ENCODE assay signal across 8 mouse cellular contexts in genomic region chr15:98636517-98636916, GRCm38 (mm10). TPM values are rescaled to one million over a fixed set of nuclear protein-coding genes. Genes with fewer than 3 reads are reported as not detected.
A peak's percentile ranks its signal among the peaks of the same experiment; 100 is the strongest.
DNase-seq lines count a peak whose midpoint lies in the region; ATAC-seq and TF ChIP-seq lines count a peak whose summit lies in the region.

No protein-coding gene starts in this region.

- no peak for TF ChIP-seq POLR2A in thymus, adult 2 months (IDR thresholded peaks at IDR 0.05; ENCODE audit: control insufficient read depth, extremely low read depth, insufficient read depth, low read length, poor library complexity)

- H3K27ac ChIP-seq in heart, embryonic 13.5 days (replicated peaks), result no peak overlapping the region
- H3K27ac ChIP-seq in embryonic facial prominence, embryonic 10.5 days (replicated peaks), result no peak overlapping the region
- H3K27ac ChIP-seq in hindbrain, embryonic 12.5 days, result no peak overlapping the region
- peak overlapping the region; percentile 97 for H3K27ac ChIP-seq in midbrain, embryonic 12.5 days (replicated peaks)
- no peak overlapping the region for H3K27ac ChIP-seq in thymus, adult 2 months (ENCODE audit: control insufficient read depth, insufficient read depth, low read length)

- peaks cover 10% of the 10 kb centered on the region for H3K36me3 ChIP-seq in heart, embryonic 13.5 days
- peaks cover 28% of the 10 kb centered on the region for H3K36me3 ChIP-seq in embryonic facial prominence, embryonic 10.5 days (replicated peaks)
- H3K36me3 ChIP-seq in hindbrain, embryonic 12.5 days, result peaks cover 26% of the 10 kb centered on the region
- peaks cover 22% of the 10 kb centered on the region for H3K36me3 ChIP-seq in midbrain, embryonic 12.5 days
- H3K36me3 ChIP-seq in thymus, adult 2 months (ENCODE audit: control insufficient read depth, insufficient read depth, low read length), result no peaks in the 10 kb centered on the region

- H3K4me2 ChIP-seq in heart, embryonic 13.5 days, result peak overlapping the region; percentile 93; the same call in 1 of the 2 replicates
- peak overlapping the region; percentile 88 for H3K4me2 ChIP-seq in hindbrain, embryonic 12.5 days (replicated peaks)
- peak overlapping the region; percentile 86 for H3K4me2 ChIP-seq in midbrain, embryonic 12.5 days (replicated peaks)

- H3K27me3 ChIP-seq in heart, embryonic 13.5 days (replicated peaks), result peaks cover 66% of the 10 kb centered on the region
- peaks cover 61% of the 10 kb centered on the region for H3K27me3 ChIP-seq in embryonic facial prominence, embryonic 10.5 days (replicated peaks; ENCODE audit: low read depth, poor library complexity, severe bottlenecking)
- peaks cover 20% of the 10 kb centered on the region for H3K27me3 ChIP-seq in hindbrain, embryonic 12.5 days
- peaks cover 31% of the 10 kb centered on the region for H3K27me3 ChIP-seq in midbrain, embryonic 12.5 days
- peaks cover 10% of the 10 kb centered on the region; the same call in 1 of the 2 replicates for H3K27me3 ChIP-seq in thymus, adult 2 months (ENCODE audit: control insufficient read depth, insufficient read depth, low read length)

- no peak for ATAC-seq in heart, embryonic 13.5 days (ENCODE audit: extremely low read depth, insufficient number of reproducible peaks, low FRiP score, low TSS enrichment)
- no peak for ATAC-seq in hindbrain, embryonic 12.5 days (ENCODE audit: low FRiP score)
- no peak for ATAC-seq in midbrain, embryonic 12.5 days (ENCODE audit: low FRiP score, low read depth)

- H3K9me3 ChIP-seq in heart, embryonic 13.5 days, result no peaks in the 10 kb centered on the region
- H3K9me3 ChIP-seq in embryonic facial prominence, embryonic 10.5 days, result no peaks in the 10 kb centered on the region
- H3K9me3 ChIP-seq in hindbrain, embryonic 12.5 days (replicated peaks), result no peaks in the 10 kb centered on the region
- no peaks in the 10 kb centered on the region for H3K9me3 ChIP-seq in midbrain, embryonic 12.5 days

- H3K4me3 ChIP-seq in heart, embryonic 13.5 days, result no peak overlapping the region
- H3K4me3 ChIP-seq in embryonic facial prominence, embryonic 10.5 days, result peak overlapping the region; percentile 89; the same call in 1 of the 2 replicates
- peak overlapping the region; percentile 83 for H3K4me3 ChIP-seq in hindbrain, embryonic 12.5 days
- peak overlapping the region; percentile 78 for H3K4me3 ChIP-seq in midbrain, embryonic 12.5 days
- no peak overlapping the region for H3K4me3 ChIP-seq in thymus, adult 2 months (ENCODE audit: control insufficient read depth, insufficient read depth, low read length)

- TF ChIP-seq CTCF in thymus, adult 2 months (IDR thresholded peaks at IDR 0.05; ENCODE audit: borderline replicate concordance, control insufficient read depth, extremely low read depth, insufficient read depth, low read length, poor library complexity), result no peak

- DNase-seq in heart, adult 9 months (ENCODE audit: low spot score in 2 of 2), result no peak
- DNase-seq in embryonic facial prominence, embryonic 10.5 days (ENCODE audit: low spot score), result no peak
- no peak for DNase-seq in urinary bladder, postnatal 4 days (ENCODE audit: low spot score in 2 of 2)
- DNase-seq in adrenal gland, adult 2 months, result no peak
- no peak for DNase-seq in thymus, adult 2 months

- peaks cover 46% of the 10 kb centered on the region for H3K4me1 ChIP-seq in heart, embryonic 13.5 days
- peaks cover 69% of the 10 kb centered on the region for H3K4me1 ChIP-seq in embryonic facial prominence, embryonic 10.5 days
- peaks cover 52% of the 10 kb centered on the region for H3K4me1 ChIP-seq in hindbrain, embryonic 12.5 days
- peaks cover 56% of the 10 kb centered on the region for H3K4me1 ChIP-seq in midbrain, embryonic 12.5 days
- peaks cover 20% of the 10 kb centered on the region for H3K4me1 ChIP-seq in thymus, adult 2 months (replicated peaks; ENCODE audit: control insufficient read depth, insufficient read depth, low read length)

- 47% methylated on average over 5 of the region's 5 CpGs for WGBS in heart, embryonic 13.5 days
- WGBS in embryonic facial prominence, embryonic 10.5 days, result 35% methylated on average over 5 of the region's 5 CpGs
- WGBS in hindbrain, embryonic 12.5 days, result 49% methylated on average over 5 of the region's 5 CpGs
- WGBS in midbrain, embryonic 12.5 days, result 46% methylated on average over 5 of the region's 5 CpGs
- WGBS in thymus, adult 2 months, result 69% methylated on average over 5 of the region's 5 CpGs

- peak overlapping the region; percentile 85 for H3K9ac ChIP-seq in heart, embryonic 13.5 days
- peak overlapping the region; percentile 94 for H3K9ac ChIP-seq in hindbrain, embryonic 12.5 days
- H3K9ac ChIP-seq in midbrain, embryonic 12.5 days (replicated peaks), result peak overlapping the region; percentile 90

RNA-seq across cellular contexts. Expression of gene Cacnb3, which starts 5.9 kb away (rescaled TPM):
- polyA plus RNA-seq in heart, embryonic 13.5 days (2015; fragmentation: Nextera tagmentation; extraction: Ambion mirVana), result 9.5 and 10.8 TPM in 2 replicates
- polyA plus RNA-seq in embryonic facial prominence, embryonic 10.5 days (2016; fragmentation: Nextera tagmentation; extraction: Ambion mirVana), result 32.3 and 37.0 TPM in 2 replicates
- polyA plus RNA-seq in hindbrain, embryonic 12.5 days (2016; fragmentation: Nextera tagmentation; extraction: Ambion mirVana), result 110 and 113 TPM in 2 replicates
- 86.2 and 99.6 TPM in 2 replicates for polyA plus RNA-seq in midbrain, embryonic 12.5 days (2016; fragmentation: Nextera tagmentation; extraction: Ambion mirVana)
- 10 to 100 TPM; 12.8 to 17.7 TPM for total RNA-seq in adrenal gland, adult 2 months (2021)
- 25.9 and 31.1 TPM in 2 replicates for polyA plus RNA-seq in adrenal gland, adult 2 months (2012; rRNA removed)
- polyA plus RNA-seq in thymus, adult 2 months (2012; rRNA removed), result 102 and 127 TPM in 2 replicates

RNA-seq across cellular contexts. Expression of gene Ddx23, which starts 26.2 kb away (rescaled TPM):
- polyA plus RNA-seq in heart, embryonic 13.5 days (2015; fragmentation: Nextera tagmentation; extraction: Ambion mirVana), result 16.5 and 20.8 TPM in 2 replicates
- 31.2 and 32.1 TPM in 2 replicates for polyA plus RNA-seq in embryonic facial prominence, embryonic 10.5 days (2016; fragmentation: Nextera tagmentation; extraction: Ambion mirVana)
- 21.9 and 26.6 TPM in 2 replicates for polyA plus RNA-seq in hindbrain, embryonic 12.5 days (2016; fragmentation: Nextera tagmentation; extraction: Ambion mirVana)
- 24.4 and 29.3 TPM in 2 replicates for polyA plus RNA-seq in midbrain, embryonic 12.5 days (2016; fragmentation: Nextera tagmentation; extraction: Ambion mirVana)
- total RNA-seq in adrenal gland, adult 2 months (2021), result 10 to 100 TPM; 65.5 to 84.6 TPM
- 25.6 and 27.7 TPM in 2 replicates for polyA plus RNA-seq in adrenal gland, adult 2 months (2012; rRNA removed)
- 59.7 and 65.5 TPM in 2 replicates for polyA plus RNA-seq in thymus, adult 2 months (2012; rRNA removed)

RNA-seq across cellular contexts. Expression of gene Adcy6, which starts 26.6 kb away (rescaled TPM):
- 29.0 and 32.4 TPM in 2 replicates for polyA plus RNA-seq in heart, embryonic 13.5 days (2015; fragmentation: Nextera tagmentation; extraction: Ambion mirVana)
- polyA plus RNA-seq in embryonic facial prominence, embryonic 10.5 days (2016; fragmentation: Nextera tagmentation; extraction: Ambion mirVana), result 11.6 and 14.0 TPM in 2 replicates
- 15.9 and 18.6 TPM in 2 replicates for polyA plus RNA-seq in hindbrain, embryonic 12.5 days (2016; fragmentation: Nextera tagmentation; extraction: Ambion mirVana)
- 15.6 and 17.2 TPM in 2 replicates for polyA plus RNA-seq in midbrain, embryonic 12.5 days (2016; fragmentation: Nextera tagmentation; extraction: Ambion mirVana)
- 10 to 100 TPM; 35.5 to 67.1 TPM for total RNA-seq in adrenal gland, adult 2 months (2021)
- polyA plus RNA-seq in adrenal gland, adult 2 months (2012; rRNA removed), result 44.6 and 49.2 TPM in 2 replicates
- polyA plus RNA-seq in thymus, adult 2 months (2012; rRNA removed), result 211 and 230 TPM in 2 replicates

RNA-seq across cellular contexts. Expression of gene Rnd1, which starts 40.7 kb away (rescaled TPM):
- 1.3 TPM in 2 replicates for polyA plus RNA-seq in heart, embryonic 13.5 days (2015; fragmentation: Nextera tagmentation; extraction: Ambion mirVana)
- polyA plus RNA-seq in embryonic facial prominence, embryonic 10.5 days (2016; fragmentation: Nextera tagmentation; extraction: Ambion mirVana), result 0.88 and 1.5 TPM in 2 replicates
- polyA plus RNA-seq in hindbrain, embryonic 12.5 days (2016; fragmentation: Nextera tagmentation; extraction: Ambion mirVana), result 6.4 and 6.5 TPM in 2 replicates
- 8.0 and 8.3 TPM in 2 replicates for polyA plus RNA-seq in midbrain, embryonic 12.5 days (2016; fragmentation: Nextera tagmentation; extraction: Ambion mirVana)
- total RNA-seq in adrenal gland, adult 2 months (2021), result 1 to 10 TPM; 3.9 to 4.0 TPM
- 1.4 and 3.0 TPM in 2 replicates for polyA plus RNA-seq in adrenal gland, adult 2 months (2012; rRNA removed)
- 2.6 and 2.8 TPM in 2 replicates for polyA plus RNA-seq in thymus, adult 2 months (2012; rRNA removed)

Comparison
In these comparisons a context has a peak if more than half of its experiments do, and no peak if none do; other contexts are left out.
1. H3K4me3 ChIP-seq: peak in embryonic facial prominence, embryonic 10.5 days (single experiment), hindbrain, embryonic 12.5 days (single experiment) and midbrain, embryonic 12.5 days (single experiment); none in heart, embryonic 13.5 days (single experiment) and thymus, adult 2 months (single experiment).
2. Peak in every context shown above with its lines, with median percentiles within 50 percentile points of each other: H3K4me2 ChIP-seq and H3K9ac ChIP-seq.